ENCODE assay signal across 8 mouse cellular contexts in the genomic region with DNA sequence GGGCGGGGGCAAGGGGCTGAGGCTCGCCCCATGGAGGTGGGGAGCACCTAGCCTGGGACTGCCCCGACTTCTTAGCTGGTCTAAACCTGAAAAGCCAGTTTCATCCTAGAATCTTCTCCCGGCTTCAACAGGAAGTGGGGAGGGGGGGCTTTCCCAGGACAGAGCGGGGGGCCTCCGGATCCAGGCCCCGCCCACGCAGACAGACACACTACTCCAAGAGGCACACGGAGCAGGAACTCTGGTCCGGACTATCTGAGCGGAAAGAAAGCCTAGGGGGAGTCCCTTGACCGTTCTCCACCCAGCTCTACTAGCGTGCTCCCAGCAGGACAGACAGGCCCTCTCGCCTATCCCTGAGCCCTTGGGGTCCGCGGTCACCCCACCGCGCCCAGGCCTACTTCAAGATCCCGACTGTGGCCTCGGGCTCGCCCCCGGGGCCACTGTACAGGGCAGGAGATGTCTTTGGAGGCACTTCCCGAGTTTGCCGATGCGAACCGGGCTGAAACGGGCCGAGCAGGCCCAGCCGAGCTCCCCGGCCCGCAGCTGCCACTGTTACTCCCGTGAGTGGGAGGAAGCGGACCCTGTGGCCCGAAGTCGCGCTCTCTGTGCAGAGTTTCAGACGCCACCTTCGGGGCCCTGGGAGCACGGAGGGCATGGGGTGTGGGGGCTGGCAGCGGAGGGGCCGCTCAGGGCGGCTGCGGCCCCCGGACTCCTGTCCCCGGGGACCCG. TPM values are rescaled to one million over a fixed set of nuclear protein-coding genes. Genes with fewer than 3 reads are reported as not detected.
DNase-seq lines count a peak whose midpoint lies in the region; ATAC-seq lines count a peak whose summit lies in the region.
"Had no signal": no experiment of that assay in that cellular context is flagged by ENCODE, and none has a peak within 500 bp of the region (broad histone marks: within the 10 kb centered on the region; RNA-seq: fewer than 3 reads in every experiment).

No protein-coding gene starts in this region.

- WGBS in embryonic facial prominence, embryonic 13.5 days = under 1% methylated on average over 45 of the region's 46 CpGs
- under 1% methylated on average over 38 of the region's 46 CpGs for WGBS in heart, embryonic 15.5 days
- under 1% methylated on average over 46 of the region's 46 CpGs for WGBS in limb, embryonic 11.5 days
- WGBS in midbrain, embryonic 14.5 days = under 1% methylated on average over 46 of the region's 46 CpGs

- peak; percentile 28 for DNase-seq in CD4-positive helper T cell, adult 2 months (ENCODE audit: low read depth, low spot score)
- DNase-seq in MN1 (ENCODE audit: low spot score) = peak; percentile 75
- DNase-seq in limb, embryonic 11.5 days (ENCODE audit: low spot score) = peak; percentile 71
- DNase-seq in midbrain, embryonic 14.5 days = peak; percentile 61
- peak; percentile 64 to 69 for DNase-seq in urinary bladder, postnatal 36 days (ENCODE audit: low spot score in 2 of 2)

- H3K9me3 ChIP-seq in embryonic facial prominence, embryonic 13.5 days = no peaks in the 10 kb centered on the region
- H3K9me3 ChIP-seq in heart, embryonic 15.5 days (replicated peaks) = no peaks in the 10 kb centered on the region
- no peaks in the 10 kb centered on the region for H3K9me3 ChIP-seq in limb, embryonic 11.5 days (ENCODE audit: control insufficient read depth, low read length)
- H3K9me3 ChIP-seq in midbrain, embryonic 14.5 days (ENCODE audit: control insufficient read depth, low read length) = no peaks in the 10 kb centered on the region

- peak overlapping the region; percentile 95 for H3K9ac ChIP-seq in embryonic facial prominence, embryonic 13.5 days
- H3K9ac ChIP-seq in heart, embryonic 15.5 days = peak overlapping the region; percentile 88
- peak overlapping the region; percentile 85 for H3K9ac ChIP-seq in limb, embryonic 11.5 days (ENCODE audit: low read length)
- H3K9ac ChIP-seq in midbrain, embryonic 14.5 days (replicated peaks; ENCODE audit: low read length) = peak overlapping the region; percentile 74

- H3K27ac ChIP-seq in embryonic facial prominence, embryonic 13.5 days = peak overlapping the region; percentile 88
- peak overlapping the region; percentile 92 for H3K27ac ChIP-seq in heart, embryonic 15.5 days
- peak overlapping the region; percentile 66 for H3K27ac ChIP-seq in limb, embryonic 11.5 days (replicated peaks; ENCODE audit: low read depth, low read length)
- peak overlapping the region; percentile 60 for H3K27ac ChIP-seq in midbrain, embryonic 14.5 days (replicated peaks; ENCODE audit: low read depth, low read length)
- H3K27ac ChIP-seq: macrophage had no signal

- H3K4me1 ChIP-seq in embryonic facial prominence, embryonic 13.5 days = peaks cover 77% of the 10 kb centered on the region
- H3K4me1 ChIP-seq in heart, embryonic 15.5 days (replicated peaks) = peaks cover 66% of the 10 kb centered on the region
- peaks cover 33% of the 10 kb centered on the region for H3K4me1 ChIP-seq in limb, embryonic 11.5 days (ENCODE audit: control insufficient read depth, insufficient read depth, low read length)
- peaks cover 15% of the 10 kb centered on the region; the same call in 1 of the 2 replicates for H3K4me1 ChIP-seq in midbrain, embryonic 14.5 days (ENCODE audit: control insufficient read depth, insufficient read depth, low read length)

- 0 out of 2 replicates have a peak, but pooled peaks cover under 1% of the 10 kb centered on the region for H3K36me3 ChIP-seq in embryonic facial prominence, embryonic 13.5 days
- H3K36me3 ChIP-seq in heart, embryonic 15.5 days = no peaks in the 10 kb centered on the region
- H3K36me3 ChIP-seq in limb, embryonic 11.5 days (ENCODE audit: control insufficient read depth, insufficient read depth, low read length) = no peaks in the 10 kb centered on the region
- no peaks in the 10 kb centered on the region for H3K36me3 ChIP-seq in midbrain, embryonic 14.5 days (ENCODE audit: control insufficient read depth, insufficient read depth, low read length)

- ATAC-seq in embryonic facial prominence, embryonic 13.5 days (ENCODE audit: insufficient number of reproducible peaks, insufficient read depth, low FRiP score, low TSS enrichment, low read depth) = peak; percentile 57
- peak; percentile 47 for ATAC-seq in heart, embryonic 15.5 days (replicated peaks; ENCODE audit: insufficient number of reproducible peaks, insufficient read depth, low FRiP score, low read depth)
- peak; percentile 37 for ATAC-seq in limb, embryonic 11.5 days (ENCODE audit: insufficient number of reproducible peaks, low FRiP score, low TSS enrichment, low read depth)
- peak; percentile 12 for ATAC-seq in midbrain, embryonic 14.5 days (ENCODE audit: low FRiP score, low TSS enrichment)

- peaks cover 11% of the 10 kb centered on the region for H3K27me3 ChIP-seq in embryonic facial prominence, embryonic 13.5 days
- H3K27me3 ChIP-seq in heart, embryonic 15.5 days = no peaks in the 10 kb centered on the region
- H3K27me3 ChIP-seq in limb, embryonic 11.5 days (ENCODE audit: control insufficient read depth, insufficient read depth, low read length) = no peaks in the 10 kb centered on the region
- peaks cover 23% of the 10 kb centered on the region for H3K27me3 ChIP-seq in midbrain, embryonic 14.5 days (ENCODE audit: control insufficient read depth, insufficient read depth, low read length)

- H3K4me2 ChIP-seq in embryonic facial prominence, embryonic 13.5 days = peak overlapping the region; percentile 81
- H3K4me2 ChIP-seq in heart, embryonic 15.5 days = peak overlapping the region; percentile 88
- peak overlapping the region; percentile 85 for H3K4me2 ChIP-seq in limb, embryonic 11.5 days (ENCODE audit: low read depth, severe bottlenecking)
- peak overlapping the region; percentile 99 for H3K4me2 ChIP-seq in midbrain, embryonic 14.5 days (ENCODE audit: low read length)

- H3K4me3 ChIP-seq in embryonic facial prominence, embryonic 13.5 days = peak overlapping the region; percentile 76
- peak overlapping the region; percentile 81 for H3K4me3 ChIP-seq in heart, embryonic 15.5 days
- H3K4me3 ChIP-seq in limb, embryonic 11.5 days (ENCODE audit: low read depth, low read length) = peak overlapping the region; percentile 79
- peak overlapping the region; percentile 59 for H3K4me3 ChIP-seq in midbrain, embryonic 14.5 days (replicated peaks; ENCODE audit: low read depth, low read length)

RNA-seq across cellular contexts. Expression of a gene that starts 0.7 kb away (rescaled TPM):
- polyA plus RNA-seq in embryonic facial prominence, embryonic 13.5 days (2015; fragmentation: Nextera tagmentation; extraction: Ambion mirVana) = 55.5 and 55.9 TPM in 2 replicates
- polyA plus RNA-seq in heart, embryonic 15.5 days (2015; fragmentation: Nextera tagmentation; extraction: Ambion mirVana) = 35.6 and 42.8 TPM in 2 replicates
- 23.0 and 23.1 TPM in 2 replicates for polyA plus RNA-seq in limb, embryonic 11.5 days (2014; fragmentation: Nextera tagmentation; extraction: Ambion mirVana)
- 15.3 and 17.5 TPM in 2 replicates for polyA plus RNA-seq in midbrain, embryonic 14.5 days (2014; fragmentation: Nextera tagmentation; extraction: Ambion mirVana)

RNA-seq across cellular contexts. Expression of a gene that starts 4.9 kb away (rescaled TPM):
- polyA plus RNA-seq in embryonic facial prominence, embryonic 13.5 days (2015; fragmentation: Nextera tagmentation; extraction: Ambion mirVana) = 42.2 and 44.1 TPM in 2 replicates
- polyA plus RNA-seq in heart, embryonic 15.5 days (2015; fragmentation: Nextera tagmentation; extraction: Ambion mirVana) = 14.3 and 22.4 TPM in 2 replicates
- 37.8 and 39.9 TPM in 2 replicates for polyA plus RNA-seq in limb, embryonic 11.5 days (2014; fragmentation: Nextera tagmentation; extraction: Ambion mirVana)
- 37.4 and 37.7 TPM in 2 replicates for polyA plus RNA-seq in midbrain, embryonic 14.5 days (2014; fragmentation: Nextera tagmentation; extraction: Ambion mirVana)

RNA-seq across cellular contexts. Expression of a gene that starts 16.2 kb away (rescaled TPM):
- polyA plus RNA-seq in embryonic facial prominence, embryonic 13.5 days (2015; fragmentation: Nextera tagmentation; extraction: Ambion mirVana) = 64.4 and 69.3 TPM in 2 replicates
- polyA plus RNA-seq in heart, embryonic 15.5 days (2015; fragmentation: Nextera tagmentation; extraction: Ambion mirVana) = 34.5 and 45.1 TPM in 2 replicates
- polyA plus RNA-seq in limb, embryonic 11.5 days (2014; fragmentation: Nextera tagmentation; extraction: Ambion mirVana) = 106 and 108 TPM in 2 replicates
- polyA plus RNA-seq in midbrain, embryonic 14.5 days (2014; fragmentation: Nextera tagmentation; extraction: Ambion mirVana) = 46.7 and 54.9 TPM in 2 replicates

RNA-seq across cellular contexts. Expression of a gene that starts 21.3 kb away (rescaled TPM):
- polyA plus RNA-seq in embryonic facial prominence, embryonic 13.5 days (2015; fragmentation: Nextera tagmentation; extraction: Ambion mirVana) = 0.31 and 0.43 TPM in 2 replicates
- 0.09 and 0.77 TPM in 2 replicates for polyA plus RNA-seq in heart, embryonic 15.5 days (2015; fragmentation: Nextera tagmentation; extraction: Ambion mirVana)
- polyA plus RNA-seq in limb, embryonic 11.5 days (2014; fragmentation: Nextera tagmentation; extraction: Ambion mirVana) = not detected in 2 replicates
- not detected in 2 replicates for polyA plus RNA-seq in midbrain, embryonic 14.5 days (2014; fragmentation: Nextera tagmentation; extraction: Ambion mirVana)
- polyA plus RNA-seq: macrophage had no signal

RNA-seq across cellular contexts. Expression of a gene that starts 46.1 kb away (rescaled TPM):
- 42.6 and 46.9 TPM in 2 replicates for polyA plus RNA-seq in embryonic facial prominence, embryonic 13.5 days (2015; fragmentation: Nextera tagmentation; extraction: Ambion mirVana)
- 29.8 and 33.6 TPM in 2 replicates for polyA plus RNA-seq in heart, embryonic 15.5 days (2015; fragmentation: Nextera tagmentation; extraction: Ambion mirVana)
- 30.6 and 42.0 TPM in 2 replicates for polyA plus RNA-seq in limb, embryonic 11.5 days (2014; fragmentation: Nextera tagmentation; extraction: Ambion mirVana)
- 33.6 and 36.9 TPM in 2 replicates for polyA plus RNA-seq in midbrain, embryonic 14.5 days (2014; fragmentation: Nextera tagmentation; extraction: Ambion mirVana)

Comparison
In these comparisons a context has a peak if more than half of its experiments do, and no peak if none do; other contexts are left out.
1. Peak in every context shown above with its lines: DNase-seq, ATAC-seq, H3K4me3 ChIP-seq and H3K27ac ChIP-seq.